Mouse (Mus musculus): ENCODE measurements around the gene Gm21981. TPM values are rescaled to one million over a fixed set of nuclear protein-coding genes. Genes with fewer than 3 reads are reported as not detected.
"Not testable (repeated sequence)": the region's sequence is repeated elsewhere in the genome, so short reads cannot be mapped to it uniquely, and the experiment has no call there.

Gene Gm21981
- total RNA-seq, 2 experiments from 2014 or later = 4.3 to 4.7 TPM

- no peak for DNase-seq (ENCODE audit: low spot score in 2 of 2)
Measured at GRCm38 (mm10) chr17:47671988-47672310, 22.3 kb downstream of the Gm21981 start.

GRCm38 (mm10) chr17:47669166-47669565 is 25.1 kb downstream of the Gm21981 start:
- DNase-seq (ENCODE audit: low spot score in 2 of 2) = no peak

DNA sequence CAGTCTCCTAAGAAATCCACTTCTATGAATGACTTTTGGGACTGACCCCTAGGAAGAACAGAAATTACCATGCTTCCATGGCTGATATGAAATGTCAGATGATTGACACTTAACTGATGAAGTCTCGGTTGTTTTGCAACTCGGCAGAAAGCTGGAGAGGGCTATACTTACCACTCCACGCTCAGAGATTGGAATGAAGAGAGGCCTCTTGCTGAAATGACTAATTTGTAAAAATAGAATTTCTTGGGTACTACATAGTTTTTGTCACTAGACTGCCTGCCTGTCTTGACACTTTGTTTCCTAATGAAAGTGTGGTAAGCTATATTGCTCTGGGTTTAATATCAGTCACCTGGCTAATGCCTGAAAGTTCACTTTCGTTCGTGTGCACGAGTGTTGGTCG is 29.8 kb downstream of the Gm21981 start:
- no peak for DNase-seq (ENCODE audit: low spot score in 2 of 2)

- DNase-seq (ENCODE audit: low spot score in 2 of 2) = no peak
Measured at GRCm38 (mm10) chr17:47663009-47663713, 31.1 kb downstream of the Gm21981 start.

DNA sequence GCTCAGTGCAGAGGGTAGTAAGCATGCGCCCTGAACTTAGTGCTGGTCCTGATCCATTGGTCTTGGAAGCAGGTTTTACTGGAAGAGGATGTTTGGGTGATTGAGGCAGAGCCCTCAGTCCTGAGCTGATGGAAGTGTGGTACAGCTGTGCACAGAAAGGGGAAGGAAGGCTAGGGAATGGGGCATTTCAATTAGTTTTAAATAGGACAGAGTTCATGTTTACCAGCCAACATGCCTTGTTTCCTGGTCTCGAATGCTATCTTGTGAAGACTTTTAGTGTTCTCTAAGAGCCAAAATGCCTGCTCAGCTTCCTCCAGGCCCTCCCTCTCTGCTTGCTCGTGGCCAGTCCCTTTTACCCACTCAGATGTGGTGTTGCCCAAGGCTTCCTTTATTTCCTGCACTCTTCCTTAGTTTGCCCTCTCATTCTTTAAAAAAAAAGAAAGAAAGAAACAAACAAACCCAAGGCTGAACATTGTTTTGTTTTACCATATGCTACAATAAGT is 35.5 kb downstream of the Gm21981 start:
- no peak for DNase-seq (ENCODE audit: low spot score in 2 of 2)

DNA sequence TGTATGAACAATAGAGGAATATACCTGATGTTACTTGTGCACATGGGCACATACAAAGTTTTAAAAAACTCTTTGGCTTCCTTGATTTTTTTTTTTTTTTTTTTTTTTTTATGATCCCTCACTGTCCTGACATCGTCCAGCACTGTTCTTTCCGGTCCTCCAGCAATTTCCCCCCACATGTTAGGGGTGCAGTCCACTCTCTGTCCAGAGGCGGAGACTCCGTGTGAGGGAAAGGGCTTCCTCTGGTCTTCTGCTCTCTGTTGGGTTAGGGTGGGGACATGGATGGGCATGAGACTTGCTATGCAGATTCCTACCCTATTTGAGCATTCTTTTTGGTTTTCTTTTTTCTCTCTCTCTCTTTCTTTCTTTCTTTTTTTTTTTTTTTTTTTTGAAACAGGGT is 36.4 kb downstream of the Gm21981 start:
- no peak for DNase-seq (ENCODE audit: low spot score in 2 of 2)

- DNase-seq (ENCODE audit: low spot score in 2 of 2) = no peak
Measured at GRCm38 (mm10) chr17:47655697-47656096, 38.6 kb downstream of the Gm21981 start.

GRCm38 (mm10) chr17:47654346-47654745 is 39.9 kb downstream of the Gm21981 start:
- not testable (repeated sequence) for DNase-seq (ENCODE audit: low spot score in 2 of 2)

GRCm38 (mm10) chr17:47651953-47652352 is 42.3 kb downstream of the Gm21981 start:
- no peak for DNase-seq (ENCODE audit: low spot score in 2 of 2)

DNA sequence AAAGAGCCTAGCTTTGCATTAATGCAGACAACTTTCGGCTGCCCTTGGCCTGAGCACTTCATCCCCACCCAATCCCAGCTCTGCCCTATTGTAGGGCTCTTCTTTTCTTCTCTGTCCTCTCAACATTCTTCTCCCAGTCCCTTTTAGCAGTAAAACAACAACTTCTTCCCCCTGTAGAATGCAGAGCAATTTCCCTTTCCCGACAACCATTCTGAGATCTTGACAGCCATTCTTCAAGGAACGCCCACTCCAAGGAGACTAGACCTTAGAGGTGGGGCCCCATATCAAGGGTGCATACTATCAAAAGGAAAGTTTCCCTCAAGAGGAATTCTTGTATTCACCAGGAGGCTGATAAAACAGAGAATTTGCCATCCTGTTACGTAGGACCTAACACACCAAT is 45.3 kb downstream of the Gm21981 start:
- no peak for DNase-seq (ENCODE audit: low spot score in 2 of 2)

GRCm38 (mm10) chr17:47646683-47647082 is 47.6 kb downstream of the Gm21981 start:
- DNase-seq (ENCODE audit: low spot score in 2 of 2) = peak in 1 of 2 experiments; percentile 61

GRCm38 (mm10) chr17:47642992-47643391 is 51.3 kb downstream of the Gm21981 start:
- DNase-seq (ENCODE audit: low spot score in 2 of 2) = no peak

Other genes starting within 250 kb of the Gm21981 start
- gene Taf8, start 192.2 kb downstream of the Gm21981 start, total RNA-seq (2021) = 10 to 100 TPM; 19.1 to 23.9 TPM
- 10 to 100 TPM; 43.4 to 43.6 TPM for gene Ccnd3, start 189.4 kb downstream of the Gm21981 start, total RNA-seq (2021)
- 10 to 100 TPM; 19.4 to 19.5 TPM for gene Bysl, start 83.0 kb downstream of the Gm21981 start, total RNA-seq (2021)
- 10 to 100 TPM; 33.4 to 36.9 TPM for gene Med20, start 82.9 kb downstream of the Gm21981 start, total RNA-seq (2021)
- gene Gm20517, start 82.9 kb downstream of the Gm21981 start, total RNA-seq (2021) = 1 to 10 TPM; 4.2 to 5.8 TPM
- gene Usp49, start 63.8 kb downstream of the Gm21981 start, total RNA-seq (2021) = 10 to 100 TPM in 1 of 2 experiments, 1 to 10 TPM in 1; 9.7 to 10.8 TPM
- gene Tomm6, start 6.1 kb downstream of the Gm21981 start, total RNA-seq (2021) = 100 to 1,000 TPM; 220 to 222 TPM
- 10 to 100 TPM; 26.0 to 29.8 TPM for gene Frs3, start 5.4 kb downstream of the Gm21981 start, total RNA-seq (2021)
- 1 to 10 TPM; 2.3 to 3.4 TPM for gene Prickle4, start 281 bp upstream of the Gm21981 start, total RNA-seq (2021)
- gene Pgc, start 32.4 kb upstream of the Gm21981 start, total RNA-seq (2021) = not detected
- 10 to 100 TPM; 11.2 to 11.9 TPM for gene Tfeb, start 42.6 kb upstream of the Gm21981 start, total RNA-seq (2021)
- under 1 TPM; 0.56 to 0.57 TPM for gene Mdfi, start 140.2 kb upstream of the Gm21981 start, total RNA-seq (2021)
- 10 to 100 TPM; 49.7 to 56.1 TPM for gene Foxp4, start 230.2 kb upstream of the Gm21981 start, total RNA-seq (2021)

All from layer of hippocampus, adult 18-20 months (tissue).